Mouse (Mus musculus): ENCODE data around the gene Syne1. TPM values are rescaled to one million over a fixed set of nuclear protein-coding genes. Genes with fewer than 3 reads are reported as not detected.

Gene Syne1
- polyA plus RNA-seq, 1 experiment from 2014 or later, result 5.8 TPM

DNA sequence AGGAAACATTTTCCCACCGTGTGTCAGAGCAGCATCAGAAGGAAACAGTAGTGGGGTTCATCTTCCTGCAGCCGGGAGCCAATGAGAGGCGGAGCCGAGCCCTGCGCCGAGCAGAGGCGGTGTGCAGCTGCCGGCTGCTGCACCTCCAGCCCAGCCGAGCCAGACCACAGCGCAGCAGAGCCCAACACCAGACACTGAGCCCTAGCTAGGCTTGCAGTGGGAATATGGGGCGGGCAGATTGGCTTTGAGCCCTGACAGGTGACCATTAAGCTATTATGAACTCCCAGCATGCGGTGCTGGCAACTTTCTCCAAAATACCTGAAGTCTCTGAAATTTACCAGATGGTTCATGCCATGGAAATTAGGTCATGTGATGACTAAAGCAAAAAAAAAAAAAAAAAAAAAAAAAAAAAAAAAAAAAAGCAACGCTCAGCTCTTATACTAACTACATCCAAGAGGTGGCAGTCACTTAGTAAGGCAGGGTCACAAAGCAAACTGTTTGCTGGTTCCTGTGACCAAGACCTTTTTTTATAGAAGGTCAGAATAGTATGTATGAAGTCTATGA is 356.5 kb downstream of the Syne1 start:
- H3K4me3 ChIP-seq, result peak overlapping the region; percentile 37
- peak overlapping the region; percentile 51; the same call in 1 of the 2 replicates for H3K27ac ChIP-seq
- no peaks in the 10 kb centered on the region for H3K9me3 ChIP-seq
- H3K4me1 ChIP-seq, result no peaks in the 10 kb centered on the region; the same call in 1 of the 2 replicates
- ATAC-seq (ENCODE audit: insufficient number of reproducible peaks, insufficient read depth, low FRiP score, low TSS enrichment), result peak; percentile 96
- WGBS, result under 1% methylated on average over 13 of the region's 13 CpGs
- H3K36me3 ChIP-seq, result no peaks in the 10 kb centered on the region
- no peaks in the 10 kb centered on the region for H3K27me3 ChIP-seq
- peak overlapping the region; percentile 51 for H3K4me2 ChIP-seq (replicated peaks)
- H3K9ac ChIP-seq, result peak overlapping the region; percentile 39

DNA sequence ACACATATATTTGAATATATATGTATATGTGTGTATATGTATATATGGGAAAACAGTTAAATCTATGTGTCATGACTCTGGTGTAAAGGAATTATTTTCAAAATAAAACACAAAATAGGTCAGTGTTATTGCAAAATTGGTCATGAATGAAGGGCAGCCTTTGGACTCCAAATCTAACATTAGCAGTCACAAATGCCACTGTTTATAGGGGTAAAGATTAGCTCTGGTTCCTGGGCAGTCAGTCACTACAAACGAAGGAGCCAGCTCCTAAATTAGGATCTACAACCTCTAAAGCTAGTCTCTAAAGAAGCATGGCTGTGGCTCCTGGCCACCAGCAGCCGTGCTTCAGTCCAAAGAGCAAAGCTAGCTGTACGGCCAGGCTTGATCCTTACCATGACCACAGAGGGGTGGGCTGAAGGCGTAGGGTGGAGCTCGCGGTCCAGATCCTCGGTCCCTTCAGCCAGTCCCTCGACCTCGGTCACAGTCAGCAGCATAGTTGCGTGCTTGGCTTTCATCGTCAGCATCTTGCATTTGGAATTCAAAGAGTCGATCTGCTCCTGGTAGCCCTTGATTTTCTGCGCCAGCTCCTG is 357.1 kb downstream of the Syne1 start:
- peak overlapping the region; percentile 51; the same call in 1 of the 2 replicates for H3K27ac ChIP-seq
- peak overlapping the region; percentile 37 for H3K4me3 ChIP-seq
- ATAC-seq (ENCODE audit: insufficient number of reproducible peaks, insufficient read depth, low FRiP score, low TSS enrichment), result peak; percentile 89
- H3K9ac ChIP-seq, result peak overlapping the region; percentile 39
- H3K27me3 ChIP-seq, result no peaks in the 10 kb centered on the region
- 2% methylated on average over 13 of the region's 13 CpGs for WGBS
- H3K4me2 ChIP-seq (replicated peaks), result peak overlapping the region; percentile 51
- H3K36me3 ChIP-seq, result 0 out of 2 replicates have a peak, but pooled peaks cover 3% of the 10 kb centered on the region
- H3K4me1 ChIP-seq, result no peaks in the 10 kb centered on the region; the same call in 1 of the 2 replicates
- H3K9me3 ChIP-seq, result no peaks in the 10 kb centered on the region

DNA sequence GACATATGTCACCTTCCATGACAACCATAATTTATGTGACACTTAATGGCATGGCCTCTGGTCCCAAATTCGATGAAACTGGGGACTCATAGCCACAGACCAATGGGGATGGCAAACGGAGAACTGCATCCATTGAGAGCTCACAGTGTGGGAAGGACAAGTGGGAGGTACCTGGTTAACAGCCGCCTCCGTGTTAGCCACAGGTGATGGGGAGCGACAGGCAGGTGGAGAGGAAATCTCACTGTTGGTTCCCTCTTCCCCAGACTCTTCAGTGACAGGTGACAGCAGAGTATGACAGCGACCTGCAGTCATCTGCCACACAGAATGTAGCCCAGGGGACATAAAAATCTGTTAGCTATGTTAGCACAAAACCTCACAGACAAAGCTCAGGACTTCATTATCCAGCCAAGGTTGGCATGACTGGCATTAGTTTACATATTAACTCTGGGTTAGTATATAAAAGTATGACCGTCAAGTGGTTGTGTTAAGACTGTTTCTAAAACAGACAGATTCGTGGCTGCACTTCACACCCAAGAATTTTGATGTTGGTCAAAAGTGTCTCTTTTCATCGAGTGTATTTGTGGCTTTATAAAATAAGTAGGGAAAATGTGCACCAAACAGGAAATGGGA is 358.3 kb downstream of the Syne1 start:
- H3K4me3 ChIP-seq, result no peak overlapping the region
- H3K27ac ChIP-seq, result no peak overlapping the region
- 74% methylated on average over 9 of the region's 9 CpGs for WGBS
- no peaks in the 10 kb centered on the region; the same call in 1 of the 2 replicates for H3K4me1 ChIP-seq
- no peak for ATAC-seq (ENCODE audit: insufficient number of reproducible peaks, insufficient read depth, low FRiP score, low TSS enrichment)
- H3K36me3 ChIP-seq, result 0 out of 2 replicates have a peak, but pooled peaks cover 4% of the 10 kb centered on the region
- no peak overlapping the region for H3K9ac ChIP-seq
- no peaks in the 10 kb centered on the region for H3K27me3 ChIP-seq
- H3K9me3 ChIP-seq, result no peaks in the 10 kb centered on the region
- no peak overlapping the region for H3K4me2 ChIP-seq (replicated peaks)

DNA sequence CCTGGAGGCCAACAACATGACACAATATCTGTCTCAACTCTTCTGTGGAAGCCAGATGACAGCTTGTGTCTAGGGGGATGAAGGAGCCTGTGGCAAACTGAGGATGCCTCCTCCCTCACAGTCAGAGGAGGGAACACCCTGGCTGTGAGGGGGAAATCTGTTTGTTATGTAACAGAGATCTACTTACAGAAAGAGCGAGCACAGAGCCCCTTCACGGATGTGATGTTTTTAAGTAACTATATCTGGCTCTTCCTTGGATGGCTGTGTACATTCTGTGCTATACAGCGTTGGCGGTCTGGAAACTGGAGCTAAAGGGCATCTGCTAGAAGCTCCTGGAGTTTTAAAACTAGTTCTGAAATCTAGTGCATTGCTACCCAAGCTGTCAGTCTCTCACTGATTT is 360.5 kb downstream of the Syne1 start:
- Histone ChIP-seq H3K4me2 (replicated peaks) (no peak overlapping the region), H3K9me3 (no peaks in the 10 kb centered on the region), H3K4me3 (no peak overlapping the region), H3K4me1 (no peaks in the 10 kb centered on the region; the same call in 1 of the 2 replicates), H3K36me3 (0 out of 2 replicates have a peak, but pooled peaks cover 4% of the 10 kb centered on the region), H3K9ac (no peak overlapping the region), H3K27ac (no peak overlapping the region), H3K27me3 (no peaks in the 10 kb centered on the region)
- ATAC-seq (ENCODE audit: insufficient number of reproducible peaks, insufficient read depth, low FRiP score, low TSS enrichment), result no peak
- 61% methylated on average over 4 of the region's 4 CpGs for WGBS

DNA sequence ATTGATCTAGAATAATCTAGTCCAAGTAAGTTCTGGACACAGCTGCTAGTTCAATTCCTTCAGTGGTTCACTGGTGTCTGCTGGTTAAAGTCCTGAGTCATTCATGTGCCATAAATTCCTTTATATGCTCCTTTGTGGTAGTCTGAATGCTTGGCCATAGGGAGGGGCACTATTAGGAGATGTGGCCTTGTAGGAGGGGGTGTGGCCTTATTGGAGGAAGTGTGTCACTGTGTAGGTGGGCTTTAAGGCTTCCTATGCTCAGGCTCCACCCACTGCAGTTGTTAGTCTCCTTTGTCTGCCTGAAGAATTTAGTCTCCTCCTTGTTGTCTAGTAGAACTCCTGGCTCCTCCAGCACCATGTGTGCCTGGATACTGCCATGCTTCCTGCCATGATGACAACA is 362.4 kb downstream of the Syne1 start:
- no peak for ATAC-seq (ENCODE audit: insufficient number of reproducible peaks, insufficient read depth, low FRiP score, low TSS enrichment)
- H3K4me2 ChIP-seq (replicated peaks), result no peak overlapping the region
- no peak overlapping the region for H3K4me3 ChIP-seq
- no peak overlapping the region for H3K27ac ChIP-seq
- no peaks in the 10 kb centered on the region for H3K27me3 ChIP-seq
- no peaks in the 10 kb centered on the region for H3K9me3 ChIP-seq
- no peak overlapping the region for H3K9ac ChIP-seq
- H3K36me3 ChIP-seq, result 0 out of 2 replicates have a peak, but pooled peaks cover 8% of the 10 kb centered on the region
- H3K4me1 ChIP-seq, result no peaks in the 10 kb centered on the region

DNA sequence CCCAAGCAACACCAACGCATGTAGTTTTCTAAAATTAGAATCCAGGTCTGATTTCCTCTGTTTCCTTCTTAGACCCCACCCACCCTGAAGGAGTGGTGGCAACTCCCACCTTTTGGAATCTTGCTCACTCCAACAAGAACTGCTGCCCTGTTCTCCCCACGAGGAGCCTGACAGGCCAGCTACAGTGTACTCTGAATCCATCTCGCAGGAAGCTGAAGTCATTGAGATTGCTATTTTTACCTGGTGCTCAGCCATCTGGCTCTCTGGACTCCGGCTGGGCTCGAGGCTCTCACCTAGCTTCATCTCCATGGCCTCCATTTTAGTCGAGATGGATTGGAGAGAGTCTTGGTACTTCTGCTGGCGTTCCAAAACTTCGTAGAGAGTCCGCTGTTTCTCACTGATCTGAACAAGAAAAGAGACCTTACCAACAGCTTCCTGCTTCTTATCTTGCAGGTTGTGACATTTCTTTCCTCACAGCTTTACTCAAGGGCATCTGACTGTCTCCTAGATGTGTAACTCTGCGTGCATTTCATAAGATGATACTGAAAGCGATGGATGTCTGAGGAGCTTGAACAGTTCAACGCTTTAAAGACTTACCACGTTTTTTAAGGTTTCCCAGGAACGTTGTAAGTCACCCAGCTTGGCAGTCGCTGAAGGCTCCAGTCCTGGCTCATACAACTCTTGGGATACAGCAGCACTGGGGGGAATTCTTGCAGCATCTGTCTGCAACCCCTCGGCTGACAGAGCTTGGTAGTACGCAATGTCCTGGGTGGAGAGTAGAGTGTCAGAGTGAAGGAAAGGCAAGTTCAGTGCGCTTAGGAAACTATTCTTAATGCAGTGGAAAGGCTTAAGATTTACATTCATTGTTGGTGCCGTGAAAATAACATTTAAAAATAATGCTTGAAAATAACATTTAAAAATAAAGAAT is 365.9 kb downstream of the Syne1 start:
- Histone ChIP-seq H3K9ac (no peak overlapping the region), H3K4me1 (no peaks in the 10 kb centered on the region), H3K36me3 (0 out of 2 replicates have a peak, but pooled peaks cover 8% of the 10 kb centered on the region), H3K4me3 (no peak overlapping the region), H3K9me3 (no peaks in the 10 kb centered on the region), H3K27me3 (no peaks in the 10 kb centered on the region), H3K4me2 (replicated peaks) (no peak overlapping the region), H3K27ac (no peak overlapping the region)
- WGBS, result 85% methylated on average over 19 of the region's 19 CpGs
- ATAC-seq (ENCODE audit: insufficient number of reproducible peaks, insufficient read depth, low FRiP score, low TSS enrichment), result no peak

DNA sequence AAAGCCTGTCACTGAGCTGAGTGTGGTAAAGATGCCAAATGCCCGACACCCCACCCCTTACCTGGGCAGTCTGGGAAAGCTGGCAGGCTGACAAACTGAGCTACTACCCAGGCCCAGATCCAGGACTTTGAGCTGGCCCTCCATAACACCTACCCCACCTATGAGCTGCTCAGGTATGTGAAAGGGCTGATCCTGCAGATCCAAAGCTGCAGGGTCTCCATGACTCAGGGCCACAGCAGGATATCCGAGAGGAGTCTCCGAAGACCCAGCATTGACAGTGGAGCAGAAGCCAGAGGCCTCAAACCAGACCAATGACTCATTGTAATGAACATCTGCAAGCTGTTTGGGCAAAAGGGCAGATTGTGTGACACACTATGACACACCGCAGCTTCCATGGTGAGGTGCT is 369.5 kb downstream of the Syne1 start:
- no peaks in the 10 kb centered on the region for H3K9me3 ChIP-seq
- ATAC-seq (ENCODE audit: insufficient number of reproducible peaks, insufficient read depth, low FRiP score, low TSS enrichment), result no peak
- no peak overlapping the region for H3K9ac ChIP-seq
- 72% methylated on average over 4 of the region's 4 CpGs for WGBS
- H3K36me3 ChIP-seq, result 0 out of 2 replicates have a peak, but pooled peaks cover 4% of the 10 kb centered on the region
- no peaks in the 10 kb centered on the region for H3K27me3 ChIP-seq
- no peak overlapping the region for H3K4me2 ChIP-seq (replicated peaks)
- H3K4me1 ChIP-seq, result no peaks in the 10 kb centered on the region
- H3K27ac ChIP-seq, result no peak overlapping the region
- no peak overlapping the region for H3K4me3 ChIP-seq

DNA sequence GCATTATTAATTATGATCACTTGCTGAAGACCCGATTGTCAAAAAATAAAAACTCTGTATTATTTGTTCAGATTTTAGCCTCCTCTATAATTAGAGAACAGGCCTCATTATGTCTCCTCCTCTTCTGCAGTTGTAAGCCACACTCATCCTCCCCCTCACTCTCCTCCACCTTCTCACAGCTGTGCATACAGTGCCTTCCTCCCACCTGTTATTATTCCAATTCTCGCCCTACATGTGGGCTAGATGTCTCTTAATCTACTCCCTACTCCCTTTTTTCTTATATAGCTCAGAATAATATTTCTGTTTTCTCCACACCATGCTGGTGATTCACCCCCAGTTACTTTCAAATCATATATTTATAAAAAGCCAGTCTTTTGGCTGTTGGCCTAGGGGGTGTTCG is 371.4 kb downstream of the Syne1 start:
- WGBS, result 78% methylated on average over 3 of the region's 3 CpGs
- Histone ChIP-seq H3K27me3 (no peaks in the 10 kb centered on the region), H3K9ac (no peak overlapping the region), H3K4me2 (replicated peaks) (no peak overlapping the region), H3K36me3 (no peaks in the 10 kb centered on the region), H3K9me3 (no peaks in the 10 kb centered on the region), H3K27ac (no peak overlapping the region), H3K4me1 (no peaks in the 10 kb centered on the region), H3K4me3 (no peak overlapping the region)
- ATAC-seq (ENCODE audit: insufficient number of reproducible peaks, insufficient read depth, low FRiP score, low TSS enrichment), result no peak

DNA sequence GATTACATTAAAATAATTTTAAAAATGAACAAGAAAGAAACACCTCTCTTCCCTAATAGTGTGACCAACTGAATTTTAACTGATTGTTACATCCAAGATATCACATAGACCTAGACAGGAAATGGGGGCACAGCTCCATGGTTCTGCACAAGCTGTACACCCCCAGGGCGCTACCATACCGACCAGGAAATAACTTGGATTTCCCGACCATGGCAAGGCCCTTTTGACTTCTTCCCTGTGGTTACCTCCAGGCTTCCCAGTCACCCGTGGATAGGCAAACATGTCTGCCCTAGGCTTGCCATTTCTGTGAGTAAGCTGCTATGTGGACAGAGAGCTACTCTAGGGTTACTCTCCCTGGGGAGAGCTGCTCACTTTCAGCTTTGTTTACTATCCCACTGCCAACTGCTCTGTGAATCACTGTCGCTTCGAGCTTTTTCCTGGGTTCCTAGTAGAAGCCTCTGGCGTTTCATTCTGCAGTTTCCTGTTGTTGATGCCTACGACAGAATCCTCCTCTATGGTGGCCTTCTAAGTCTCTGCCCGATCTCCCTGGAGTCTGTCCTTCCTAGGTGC is 373.8 kb downstream of the Syne1 start:
- Histone ChIP-seq H3K4me1 (no peaks in the 10 kb centered on the region), H3K27me3 (no peaks in the 10 kb centered on the region), H3K9ac (no peak overlapping the region), H3K9me3 (no peaks in the 10 kb centered on the region), H3K27ac (no peak overlapping the region), H3K36me3 (no peaks in the 10 kb centered on the region), H3K4me2 (replicated peaks) (no peak overlapping the region), H3K4me3 (no peak overlapping the region)
- 46% methylated on average over 9 of the region's 9 CpGs for WGBS
- ATAC-seq (ENCODE audit: insufficient number of reproducible peaks, insufficient read depth, low FRiP score, low TSS enrichment), result no peak

DNA sequence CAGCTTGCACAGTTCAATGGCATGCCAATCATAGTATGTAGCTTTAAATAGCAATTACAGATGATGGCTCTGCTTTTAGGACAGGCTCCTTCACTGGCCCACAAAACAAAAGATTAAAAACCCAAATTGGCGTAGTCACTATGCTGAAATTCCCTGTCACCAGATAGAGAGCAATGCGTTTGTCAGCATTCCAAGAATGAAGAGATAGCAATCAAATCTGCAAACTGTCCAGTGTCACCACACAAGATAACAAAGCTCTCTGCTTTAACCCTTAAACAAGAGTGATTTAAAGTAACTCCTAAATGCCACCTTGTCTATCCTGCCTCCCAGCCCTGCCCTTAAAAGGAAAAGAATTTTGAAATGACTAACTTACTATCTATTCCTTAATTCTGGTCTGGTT is 374.9 kb downstream of the Syne1 start:
- Histone ChIP-seq H3K9me3 (no peaks in the 10 kb centered on the region), H3K27me3 (no peaks in the 10 kb centered on the region), H3K27ac (no peak overlapping the region), H3K4me1 (no peaks in the 10 kb centered on the region), H3K36me3 (no peaks in the 10 kb centered on the region), H3K4me2 (replicated peaks) (no peak overlapping the region), H3K4me3 (no peak overlapping the region), H3K9ac (no peak overlapping the region)
- 66% methylated on average over 2 of the region's 2 CpGs for WGBS
- ATAC-seq (ENCODE audit: insufficient number of reproducible peaks, insufficient read depth, low FRiP score, low TSS enrichment), result no peak

DNA sequence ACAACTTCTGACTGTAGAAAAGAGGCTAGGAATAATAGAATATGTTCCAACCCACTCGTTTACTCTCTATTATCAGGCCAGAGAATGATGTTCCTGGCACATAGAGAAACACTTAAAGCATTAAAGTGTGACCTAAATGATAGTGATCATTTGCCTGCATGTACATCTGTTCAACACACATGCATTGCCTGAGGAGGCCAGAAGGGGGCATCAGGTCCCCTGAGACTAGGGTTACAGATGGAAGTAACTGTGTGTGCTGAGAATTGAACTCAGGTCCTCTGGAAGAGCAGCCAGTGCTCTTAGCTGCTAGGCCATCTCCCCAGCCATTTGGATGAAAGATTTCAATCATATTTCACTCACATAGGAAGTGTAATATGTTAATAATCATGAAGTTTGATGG is 380.9 kb downstream of the Syne1 start:
- 62% methylated on average over 1 of the region's 1 CpGs for WGBS
- Histone ChIP-seq H3K27ac (no peak overlapping the region), H3K27me3 (no peaks in the 10 kb centered on the region), H3K4me3 (no peak overlapping the region), H3K9me3 (no peaks in the 10 kb centered on the region), H3K4me1 (no peaks in the 10 kb centered on the region; the same call in 1 of the 2 replicates), H3K4me2 (replicated peaks) (no peak overlapping the region), H3K36me3 (0 out of 2 replicates have a peak, but pooled peaks cover 6% of the 10 kb centered on the region), H3K9ac (no peak overlapping the region)
- ATAC-seq (ENCODE audit: insufficient number of reproducible peaks, insufficient read depth, low FRiP score, low TSS enrichment), result no peak
